Mouse (Mus musculus) kidney, postnatal 36 days (tissue): ENCODE results near the gene Olfr1509.
"Not testable (repeated sequence)": the region's sequence is repeated elsewhere in the genome, so short reads cannot be mapped to it uniquely, and the experiment has no call there.

Experiments used
- DNase-seq, 2 experiments: peaks; one replicate each; pipeline ENCODE4 v3.0.0; 2021 to 2022; ENCODE audit warnings: mixed read lengths in 2 of 2

Olfr1509 gene

DNA sequence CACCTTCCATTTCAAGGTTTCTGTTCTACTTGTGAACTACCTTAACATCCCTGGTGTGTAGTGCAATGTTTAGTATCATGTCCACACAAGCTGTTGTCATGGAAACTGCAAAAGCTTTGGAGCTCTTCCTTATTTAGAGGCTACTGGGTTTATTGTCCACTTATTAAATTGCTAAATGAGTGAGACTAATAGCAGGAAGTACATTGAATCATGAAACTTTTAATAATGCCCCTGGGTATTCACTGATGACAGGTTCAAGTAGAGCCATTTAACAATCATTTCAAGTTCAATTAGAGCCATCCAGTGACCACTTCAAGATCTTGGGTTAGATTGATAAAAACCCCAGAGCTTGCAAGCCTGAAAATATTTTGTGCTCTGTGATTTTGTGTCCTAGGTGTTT lies at the start of gene Olfr1509:
Olfr1509 (plus strand) TSS at position 301 of the 400 bp plus-strand sequence.
- DNase-seq: no peak

DNA sequence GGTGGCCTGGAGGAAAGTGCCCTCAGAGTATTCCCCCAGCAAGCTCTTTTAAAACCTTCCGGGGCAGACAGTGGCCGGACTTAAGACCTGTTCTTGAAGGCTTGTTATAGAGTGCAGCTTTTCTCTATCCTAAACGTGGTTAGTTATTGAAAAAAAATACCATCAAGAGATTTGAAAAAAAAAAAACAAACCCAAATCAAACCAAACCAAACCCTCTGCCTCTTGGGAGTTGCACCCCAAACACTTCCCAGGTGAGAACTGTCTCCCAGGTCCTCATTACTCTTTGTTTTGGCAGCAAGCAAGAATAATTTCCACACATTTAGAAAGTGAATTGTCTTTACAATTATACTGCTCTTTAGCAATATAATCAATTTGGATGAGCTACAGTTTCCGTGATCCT lies 45.5 kb upstream of the Olfr1509 start, which contains the start of gene Olfr1511:
Olfr1511 (minus strand) TSS at position 101 of the 400 bp plus-strand sequence.
- no peak for DNase-seq

DNA sequence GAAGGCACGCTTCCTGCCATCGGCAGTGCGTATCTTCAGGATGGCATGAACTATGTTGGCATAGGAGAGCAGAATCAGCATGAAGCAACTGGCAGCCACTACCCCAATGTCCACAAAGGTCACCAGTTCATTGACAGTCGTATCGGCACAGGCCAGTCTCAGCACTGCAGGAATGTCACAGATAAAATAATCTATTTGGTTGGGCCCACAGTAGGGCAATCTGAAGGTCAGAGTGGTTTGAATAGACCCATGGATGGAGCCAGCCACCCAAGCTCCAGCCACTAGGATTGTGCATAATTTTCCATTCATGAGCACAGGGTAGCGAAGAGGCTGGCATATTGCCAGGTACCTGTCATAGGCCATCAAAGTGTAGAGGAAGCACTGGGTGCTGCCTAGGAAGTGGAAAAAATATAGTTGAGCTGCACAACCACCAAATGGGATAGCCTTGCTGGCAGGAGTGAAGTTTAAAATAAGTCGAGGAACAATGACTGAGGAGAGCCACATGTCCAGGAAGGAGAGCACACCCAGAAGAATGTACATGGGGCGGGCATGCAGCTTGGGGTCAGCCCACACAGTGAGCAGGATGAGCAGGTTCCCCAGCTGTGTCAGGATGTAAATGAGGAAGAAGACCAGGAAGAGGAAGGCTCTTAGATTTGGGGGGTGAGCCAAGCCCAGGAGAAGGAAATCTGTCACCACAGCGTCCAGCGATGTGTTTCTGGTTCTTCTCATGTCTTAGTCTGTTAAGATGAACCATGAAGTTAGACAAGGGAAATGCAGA lies 32.5 kb upstream of the Olfr1509 start:
- DNase-seq: not testable (repeated sequence)

DNA sequence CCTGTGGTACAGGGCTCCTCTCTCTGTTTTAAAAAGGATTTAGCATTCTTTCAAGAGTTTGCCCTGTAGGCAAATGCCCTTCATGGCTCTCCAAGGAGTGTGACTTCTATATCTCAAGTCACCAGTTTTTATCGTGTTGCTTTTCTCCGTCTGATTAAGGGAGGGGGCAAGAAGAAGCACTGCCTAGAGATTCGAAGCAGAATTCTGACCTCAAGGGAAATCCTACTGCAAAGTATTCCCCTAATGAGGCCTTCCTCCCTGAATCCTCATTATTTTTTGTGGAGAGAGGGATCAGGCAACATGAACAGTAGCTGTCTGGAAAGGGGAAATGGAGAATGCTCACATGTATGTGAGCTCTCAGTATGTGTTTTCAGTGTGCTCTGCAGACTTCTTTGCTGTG lies 28.5 kb upstream of the Olfr1509 start, which contains the start of gene Olfr1510:
Olfr1510 (minus strand) TSS at position 101 of the 400 bp plus-strand sequence.
- DNase-seq: no peak

DNA sequence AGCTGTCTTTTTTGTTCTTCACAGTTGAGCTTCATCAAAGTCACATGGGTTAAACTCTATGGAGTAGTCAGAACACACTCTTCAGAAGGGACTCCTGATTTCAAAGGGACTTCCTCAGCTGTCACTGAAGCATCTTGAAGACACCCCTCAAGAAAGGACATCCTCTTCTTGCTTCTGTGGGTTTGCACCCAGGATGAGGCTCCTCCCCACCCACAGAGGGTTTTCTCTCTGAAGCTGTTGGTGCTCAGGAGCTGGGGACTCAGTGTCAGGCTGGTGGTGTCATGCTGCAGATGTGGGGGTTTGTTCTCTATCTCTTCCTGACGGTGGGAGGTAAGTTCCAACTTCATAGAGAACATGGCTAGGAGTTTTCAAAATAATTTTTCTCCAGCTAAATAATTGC lies 15.1 kb upstream of the Olfr1509 start:
- no peak for DNase-seq

DNA sequence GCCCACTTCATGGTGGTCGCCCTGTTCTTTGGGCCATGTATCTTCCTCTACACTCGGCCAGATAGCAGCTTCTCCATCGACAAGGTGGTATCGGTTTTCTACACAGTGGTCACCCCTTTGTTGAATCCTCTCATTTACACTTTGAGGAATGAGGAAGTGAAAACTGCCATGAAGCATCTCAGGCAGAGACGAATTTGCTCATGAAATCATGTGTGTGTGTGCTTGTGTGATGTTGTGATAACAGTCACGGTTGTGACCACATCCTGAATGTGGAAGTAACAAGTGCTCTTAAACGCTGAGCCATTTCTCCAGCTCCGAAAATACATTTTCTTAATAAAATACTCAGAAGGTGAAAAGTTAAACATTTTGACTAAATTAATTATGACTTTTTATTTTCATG lies 8.3 kb downstream of the Olfr1509 start:
- DNase-seq: no peak

DNA sequence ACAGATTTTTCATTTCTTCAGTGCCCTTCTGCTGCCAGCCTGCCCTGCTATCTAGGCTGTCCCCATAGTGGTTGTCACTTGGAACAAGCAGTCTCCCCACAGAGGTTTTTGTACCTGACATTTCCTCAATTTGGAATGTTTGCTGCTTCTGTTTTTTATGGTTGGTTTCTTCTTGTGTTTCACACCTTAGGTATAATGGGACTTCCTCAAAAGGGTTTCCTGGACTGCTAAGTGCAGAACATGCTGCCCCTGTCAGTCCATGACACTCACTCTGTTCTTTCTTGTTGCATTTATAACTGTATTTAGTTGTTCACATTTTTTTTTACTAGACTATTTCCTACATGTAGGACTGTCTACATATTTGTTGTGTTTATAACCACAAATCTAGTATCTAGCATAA lies 19.1 kb downstream of the Olfr1509 start:
- DNase-seq: no peak

DNA sequence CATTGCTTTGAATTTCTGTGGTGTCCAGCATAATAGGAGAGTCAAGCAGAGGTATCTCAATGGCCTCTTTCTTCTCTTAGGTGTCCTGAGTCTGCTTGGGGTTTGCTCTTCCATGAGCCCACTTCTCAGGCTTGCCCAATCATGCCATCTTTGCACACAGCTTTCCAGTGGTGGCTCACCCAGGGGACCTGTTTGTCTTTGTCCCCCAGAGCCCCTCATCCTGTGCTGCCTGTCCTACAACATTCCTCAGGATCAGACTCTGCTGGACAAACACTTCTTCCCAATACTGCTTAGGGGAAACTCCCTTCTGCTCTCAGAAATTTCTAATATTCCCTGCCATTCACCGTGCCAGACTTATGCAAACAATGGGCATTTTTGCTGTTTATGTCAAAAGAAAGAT lies 22.9 kb downstream of the Olfr1509 start:
- no peak for DNase-seq

DNA sequence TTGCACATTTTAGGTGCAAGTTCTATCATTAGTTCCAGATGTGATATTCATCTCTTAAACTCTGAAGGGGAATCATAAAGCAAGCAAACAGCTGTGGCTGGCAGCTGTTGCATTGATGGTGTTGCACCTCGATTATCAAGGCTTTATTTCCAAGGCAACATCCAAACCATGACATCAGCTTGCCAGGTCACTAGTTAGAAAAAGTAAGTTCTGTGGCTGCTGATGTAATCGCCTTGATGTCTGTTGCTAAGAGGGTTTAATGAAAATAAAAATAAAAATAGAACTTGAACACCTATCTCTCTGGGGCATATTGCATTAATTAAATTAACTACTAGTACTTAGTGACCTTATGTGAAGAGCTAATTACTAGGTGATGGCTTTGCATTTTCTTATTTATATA lies 24.6 kb downstream of the Olfr1509 start, which contains the start of gene Olfr1508:
Olfr1508 (minus strand) TSS at position 101 of the 400 bp plus-strand sequence.
- DNase-seq: no peak

DNA sequence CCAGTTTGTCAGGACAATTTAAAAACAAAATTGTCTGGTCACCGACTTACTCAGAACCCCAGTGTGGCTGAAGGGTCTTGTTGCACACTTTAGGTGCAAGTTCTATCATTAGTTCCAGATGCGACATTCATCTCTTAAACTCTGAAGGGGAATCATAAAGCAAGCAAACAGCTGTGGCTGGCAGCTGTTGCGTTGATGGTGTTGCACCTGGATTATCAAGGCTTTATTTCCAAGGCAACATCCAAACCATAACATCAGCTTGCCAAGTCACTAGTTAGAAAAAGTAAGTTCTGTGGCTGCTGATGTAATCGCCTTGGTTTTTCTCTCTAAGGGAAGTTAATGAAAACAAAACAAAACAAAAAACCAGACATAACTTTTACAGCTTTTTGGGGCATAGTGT lies 52.7 kb downstream of the Olfr1509 start, which contains the start of gene Olfr1507:
Olfr1507 (minus strand) TSS at position 234 of the 400 bp plus-strand sequence.
- DNase-seq: no peak
